Mouse (Mus musculus) myocyte (in vitro differentiated cells): ENCODE data around the gene Kncn.

ENCODE experiments used
- CEBPB ChIP-seq: IDR thresholded peaks from 2 replicates; pipeline ENCODE4 v1.6.1; 2011; ENCODE audit warnings: mild to moderate bottlenecking, moderate library complexity; ENCODE audit not compliant: poor library complexity, insufficient read depth, severe bottlenecking
- E2F4 ChIP-seq: IDR thresholded peaks from one replicate; pipeline ENCODE4 v1.6.1; 2011; ENCODE audit warnings: mild to moderate bottlenecking, control low read depth, moderate library complexity; ENCODE audit not compliant: insufficient read depth
- MAX ChIP-seq: IDR thresholded peaks from one replicate; pipeline ENCODE4 v1.6.1; 2011; ENCODE audit warnings: low read depth, mild to moderate bottlenecking, control low read depth
- MYOD1 ChIP-seq, 3 experiments: IDR thresholded peaks; one replicate each; pipeline ENCODE4 v1.6.1; 2011; ENCODE audit warnings: control low read depth in 2 of 3, low read depth in 2 of 3, mild to moderate bottlenecking in 2 of 3, moderate library complexity in 1 of 3; ENCODE audit not compliant: insufficient read length in 2 of 3, control insufficient read depth in 1 of 3
- MYOG ChIP-seq, 3 experiments: IDR thresholded peaks; one replicate each; pipeline ENCODE4 v1.6.1; 2011; ENCODE audit warnings: control low read depth in 2 of 3, low read depth in 2 of 3, mild to moderate bottlenecking in 2 of 3; ENCODE audit not compliant: insufficient read length in 2 of 3, control insufficient read depth in 1 of 3, insufficient read depth in 1 of 3
- POLR2A ChIP-seq: IDR thresholded peaks from one replicate; pipeline ENCODE4 v1.6.1; 2011; ENCODE audit warnings: low read depth, mild to moderate bottlenecking, control low read depth, moderate library complexity; ENCODE audit not compliant: insufficient read length
- POLR2AphosphoS2 ChIP-seq: IDR thresholded peaks from one replicate; pipeline ENCODE4 v1.6.1; 2011; ENCODE audit warnings: low read depth, control low read depth; ENCODE audit not compliant: insufficient read length
- REST ChIP-seq: IDR thresholded peaks from one replicate; pipeline ENCODE4 v1.6.1; 2011; ENCODE audit warnings: mild to moderate bottlenecking, control low read depth, moderate library complexity; ENCODE audit not compliant: insufficient read depth, insufficient read length
- SRF ChIP-seq: IDR thresholded peaks from one replicate; pipeline ENCODE4 v1.6.1; 2011; ENCODE audit warnings: low read depth; ENCODE audit not compliant: control insufficient read depth, insufficient read length
- TCF12 ChIP-seq: IDR thresholded peaks from one replicate; pipeline ENCODE4 v1.6.1; 2011; ENCODE audit warnings: mild to moderate bottlenecking, control low read depth; ENCODE audit not compliant: poor library complexity, insufficient read depth, severe bottlenecking
- TCF3 ChIP-seq: IDR thresholded peaks from one replicate; pipeline ENCODE4 v1.6.1; 2011; ENCODE audit warnings: low read depth, control low read depth; ENCODE audit not compliant: insufficient read length
- USF1 ChIP-seq: IDR thresholded peaks from one replicate; pipeline ENCODE4 v1.6.1; 2011; ENCODE audit warnings: low read depth, mild to moderate bottlenecking, control low read depth, moderate library complexity

DNA sequence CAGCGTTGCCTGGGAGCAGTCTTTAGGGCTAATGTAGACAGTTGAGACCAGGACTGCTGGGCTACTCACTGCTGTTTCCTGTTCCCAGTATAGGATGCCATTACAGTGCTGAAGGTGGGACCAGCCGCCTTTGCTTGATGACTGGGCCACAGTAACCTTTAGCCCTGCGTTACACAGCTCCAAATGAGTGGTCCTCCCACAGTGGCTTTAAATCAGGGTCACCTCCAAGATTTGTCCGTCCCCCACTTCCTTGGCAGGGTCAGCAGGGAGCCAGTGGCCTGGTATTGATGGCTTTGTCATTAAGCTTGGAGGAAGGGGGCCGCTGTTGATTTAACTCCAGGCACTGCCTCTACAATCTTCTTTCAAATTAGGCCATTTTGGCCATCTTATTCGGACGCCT is 20.8 kb upstream of the Kncn start:
- TF ChIP-seq CEBPB = no peak
- no peak for TF ChIP-seq MYOG (IDR thresholded peaks at IDR 0.05; ENCODE audit: control insufficient read depth in 1 of 3, insufficient read depth in 1 of 3, insufficient read length in 2 of 3, low read depth in 2 of 3)
- TF ChIP-seq MAX = no peak
- TF ChIP-seq USF1 = no peak
- TF ChIP-seq E2F4 = no peak
- TF ChIP-seq REST = no peak
- no peak for TF ChIP-seq POLR2A
- TF ChIP-seq TCF12 = no peak
- TF ChIP-seq SRF = no peak
- no peak for TF ChIP-seq POLR2AphosphoS2
- no peak for TF ChIP-seq TCF3
- TF ChIP-seq MYOD1 (IDR thresholded peaks at IDR 0.05; ENCODE audit: control insufficient read depth in 1 of 3, insufficient read length in 2 of 3, low read depth in 2 of 3) = no peak
